Mouse (Mus musculus): Measurements from ENCODE around the gene Golga2. TPM values are rescaled to one million over a fixed set of nuclear protein-coding genes. Genes with fewer than 3 reads are reported as not detected.

The Golga2 gene
- polyA plus RNA-seq, 1 experiment from 2014 or later: 24.7 TPM

DNA sequence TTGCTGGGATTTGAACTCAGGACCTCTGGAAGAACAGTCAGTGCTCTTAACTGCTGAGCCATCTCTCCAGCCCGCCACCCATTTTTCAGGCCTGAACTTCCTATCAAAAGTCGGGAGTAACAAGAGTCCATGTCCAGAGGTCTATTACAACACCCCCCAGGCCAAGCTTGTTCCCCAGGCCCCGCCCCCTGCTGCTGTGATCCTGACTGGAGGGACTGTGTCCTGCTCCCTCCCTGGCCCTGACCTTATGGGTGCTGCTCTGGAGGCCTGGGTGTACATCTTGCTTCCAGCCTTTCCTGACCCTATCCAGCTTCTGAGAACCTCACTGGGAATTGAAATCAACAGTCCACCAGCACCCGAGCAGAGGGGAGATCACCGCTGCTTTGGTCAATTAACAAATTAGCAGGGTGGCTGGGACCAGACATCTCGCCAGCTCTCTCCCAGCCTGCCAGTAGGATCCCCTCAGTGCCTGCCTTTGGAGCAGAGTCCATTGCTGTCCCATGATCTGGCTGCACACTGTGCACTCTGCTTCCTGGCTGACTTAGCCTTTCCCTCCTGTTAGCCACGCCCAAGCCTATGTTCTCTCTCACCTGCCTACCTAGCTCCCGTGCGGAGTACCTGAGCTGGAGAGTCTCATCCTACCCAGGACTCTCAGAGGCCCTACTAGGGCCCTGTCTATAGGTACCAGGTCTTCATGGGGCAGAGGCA, 34.6 kb downstream of the Golga2 start:
- no peaks in the 10 kb centered on the region; the same call in 1 of the 2 replicates for H3K36me3 ChIP-seq
- H3K4me2 ChIP-seq (replicated peaks): no peak overlapping the region
- WGBS: 79% methylated on average over 9 of the region's 9 CpGs
- no peaks in the 10 kb centered on the region for H3K9me3 ChIP-seq
- H3K9ac ChIP-seq (replicated peaks): no peak overlapping the region
- H3K4me3 ChIP-seq: no peak overlapping the region
- H3K4me1 ChIP-seq: peaks cover 31% of the 10 kb centered on the region
- no peak for ATAC-seq (replicated peaks)
- H3K27ac ChIP-seq (replicated peaks): peak overlapping the region; percentile 86
- no peaks in the 10 kb centered on the region for H3K27me3 ChIP-seq

DNA sequence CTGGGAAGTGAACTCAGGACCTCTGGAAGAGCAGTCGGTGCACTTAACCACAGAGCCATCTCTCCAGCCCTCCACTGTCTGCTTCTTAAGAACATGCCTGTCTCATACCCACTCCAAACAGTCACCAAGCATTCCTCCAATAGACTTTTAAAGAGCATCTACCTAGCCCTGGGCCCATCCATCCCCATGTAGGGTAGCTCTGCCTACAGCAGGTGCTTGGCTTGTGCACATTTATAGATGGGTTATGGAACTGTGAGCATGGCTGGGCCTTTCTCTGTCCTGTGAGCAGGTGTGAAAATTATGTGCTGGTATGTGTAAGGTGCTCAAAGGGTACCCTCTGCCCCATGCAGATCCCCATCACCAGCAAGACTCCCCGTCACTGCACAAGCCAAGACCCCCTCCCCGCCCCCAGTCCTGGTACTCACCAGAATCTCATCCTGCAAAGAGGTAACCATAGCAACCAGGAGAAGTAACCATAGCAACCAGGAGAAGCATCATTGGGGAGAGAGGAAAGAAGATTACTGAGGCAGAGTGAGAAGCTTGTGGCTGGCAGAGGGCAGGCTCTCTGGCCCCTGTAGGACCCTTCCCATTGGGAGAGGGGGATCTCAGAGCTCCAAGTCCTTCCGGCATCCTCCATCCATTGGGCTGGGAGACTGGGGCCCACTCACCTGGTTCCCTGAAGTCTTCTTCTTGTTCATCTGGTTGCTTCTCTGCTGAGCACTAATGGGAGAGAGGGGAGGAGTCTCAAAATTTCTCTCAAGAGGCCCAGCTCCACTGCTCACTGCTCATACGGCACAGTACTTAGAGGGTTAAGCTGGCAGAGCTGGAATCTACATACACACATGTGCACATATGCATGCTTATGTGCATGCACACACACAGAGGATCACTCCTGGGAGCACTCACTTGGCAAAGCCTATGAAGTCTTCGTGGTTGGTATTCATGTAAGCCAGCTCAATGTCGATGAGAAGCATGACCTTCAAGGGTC, 35.9 kb downstream of the Golga2 start:
- 53% methylated on average over 7 of the region's 7 CpGs for WGBS
- H3K9ac ChIP-seq (replicated peaks): no peak overlapping the region
- H3K9me3 ChIP-seq: no peaks in the 10 kb centered on the region
- H3K27me3 ChIP-seq: no peaks in the 10 kb centered on the region
- H3K27ac ChIP-seq (replicated peaks): peak overlapping the region; percentile 86
- H3K4me3 ChIP-seq: no peak overlapping the region
- peaks cover 27% of the 10 kb centered on the region for H3K4me1 ChIP-seq
- no peaks in the 10 kb centered on the region; the same call in 1 of the 2 replicates for H3K36me3 ChIP-seq
- peak overlapping the region; percentile 23; the same call in 1 of the 2 replicates for H3K4me2 ChIP-seq (replicated peaks)
- peak; percentile 79 for ATAC-seq (replicated peaks)

DNA sequence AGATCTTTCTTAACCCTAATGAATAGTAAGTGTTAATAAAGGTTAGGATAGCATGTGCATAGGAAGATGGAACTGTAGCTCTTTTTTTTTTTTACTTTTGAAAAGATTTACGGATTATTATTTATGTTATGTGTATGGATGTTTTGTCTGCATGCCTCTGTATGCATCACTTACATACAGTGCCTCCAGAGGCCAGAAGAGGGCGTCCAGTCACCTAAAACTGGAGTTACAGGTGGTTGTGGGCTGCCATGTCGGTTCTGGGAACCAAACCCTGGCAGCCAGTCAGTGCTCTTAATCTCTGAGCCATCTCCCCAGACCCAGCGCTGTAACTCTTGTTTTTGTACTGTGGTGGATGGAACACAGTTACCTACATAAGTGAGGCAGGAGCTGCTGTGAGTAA, 37.1 kb downstream of the Golga2 start:
- Histone ChIP-seq H3K27ac (replicated peaks) (no peak overlapping the region), H3K9me3 (no peaks in the 10 kb centered on the region), H3K27me3 (no peaks in the 10 kb centered on the region), H3K4me2 (replicated peaks) (no peak overlapping the region), H3K4me3 (no peak overlapping the region), H3K36me3 (no peaks in the 10 kb centered on the region; the same call in 1 of the 2 replicates), H3K4me1 (peaks cover 19% of the 10 kb centered on the region), H3K9ac (replicated peaks) (no peak overlapping the region)
- 61% methylated on average over 4 of the region's 4 CpGs for WGBS
- ATAC-seq (replicated peaks): no peak

DNA sequence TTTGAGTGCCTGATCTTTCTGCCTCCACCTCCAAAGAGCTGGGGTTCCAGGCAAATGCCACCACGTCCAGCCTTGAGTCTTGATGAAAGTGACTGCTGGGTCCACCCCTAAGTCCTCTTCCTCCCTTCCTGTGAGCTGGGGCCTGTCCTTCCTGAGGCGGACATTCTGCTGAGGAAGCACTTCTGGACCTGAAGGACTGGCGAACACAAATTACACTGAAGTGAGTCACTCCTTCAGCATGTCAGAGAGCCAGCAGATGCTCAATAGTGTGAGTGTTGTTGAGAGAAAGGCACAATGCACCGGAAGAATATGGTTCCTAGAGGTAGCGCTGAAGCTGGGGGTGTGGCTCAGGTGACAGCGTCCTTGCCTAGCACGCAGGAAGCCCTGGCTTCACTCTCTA, 38.2 kb downstream of the Golga2 start:
- Histone ChIP-seq H3K9me3 (no peaks in the 10 kb centered on the region), H3K4me3 (no peak overlapping the region), H3K4me2 (replicated peaks) (no peak overlapping the region), H3K9ac (replicated peaks) (no peak overlapping the region), H3K4me1 (peaks cover 19% of the 10 kb centered on the region), H3K36me3 (no peaks in the 10 kb centered on the region; the same call in 1 of the 2 replicates), H3K27me3 (no peaks in the 10 kb centered on the region), H3K27ac (replicated peaks) (no peak overlapping the region)
- 77% methylated on average over 7 of the region's 7 CpGs for WGBS
- ATAC-seq (replicated peaks): no peak

DNA sequence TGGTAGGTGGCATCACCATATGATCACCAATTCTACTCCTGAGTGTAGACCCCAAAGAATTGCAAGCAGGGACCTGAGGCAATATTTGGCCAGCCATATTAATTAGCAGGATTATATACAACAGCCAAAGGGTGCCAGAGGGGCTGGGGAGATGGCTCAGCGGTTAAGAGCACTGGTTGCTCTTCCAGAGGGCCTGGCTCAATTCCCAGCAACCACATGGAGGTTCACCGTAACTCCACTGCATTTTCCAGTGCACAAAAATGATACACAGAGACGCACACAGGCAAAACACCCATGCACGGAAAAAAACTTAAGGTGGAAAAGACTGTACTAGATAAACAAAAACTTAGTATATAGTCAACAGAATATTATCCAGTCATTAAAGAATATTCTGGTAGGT, 40.0 kb downstream of the Golga2 start:
- Histone ChIP-seq H3K4me2 (replicated peaks) (no peak overlapping the region), H3K36me3 (no peaks in the 10 kb centered on the region; the same call in 1 of the 2 replicates), H3K27ac (replicated peaks) (no peak overlapping the region), H3K27me3 (no peaks in the 10 kb centered on the region), H3K9ac (replicated peaks) (no peak overlapping the region), H3K4me1 (peaks cover 12% of the 10 kb centered on the region), H3K9me3 (no peaks in the 10 kb centered on the region), H3K4me3 (no peak overlapping the region)
- 63% methylated on average over 4 of the region's 4 CpGs for WGBS
- ATAC-seq (replicated peaks): no peak

DNA sequence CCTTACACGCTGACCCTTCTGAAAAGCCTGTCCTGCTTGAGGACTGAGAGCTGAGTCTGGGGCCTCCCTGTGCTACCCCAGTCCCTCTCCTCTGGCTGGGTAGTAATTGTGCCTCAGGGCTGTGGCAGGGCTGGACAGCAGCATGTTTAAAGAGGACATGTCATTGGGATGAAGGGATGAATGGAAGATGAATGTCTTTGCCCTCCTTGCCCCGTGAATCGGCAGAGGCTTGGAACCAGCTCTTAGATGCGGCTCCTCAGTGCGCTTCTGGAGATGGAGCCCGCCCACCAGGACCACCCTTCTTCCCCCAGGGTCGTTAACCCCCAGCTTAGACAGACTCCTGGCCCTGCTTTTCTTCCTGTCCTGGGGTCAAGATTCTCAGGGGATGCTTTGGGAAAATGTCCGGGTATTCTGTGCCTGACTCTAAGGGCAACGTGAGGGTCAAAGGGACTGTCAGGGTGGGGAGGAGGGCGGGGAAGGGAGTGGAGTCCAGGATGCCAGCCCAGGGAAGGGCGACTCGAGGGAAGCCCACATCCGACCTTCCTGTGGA, 41.8 kb downstream of the Golga2 start:
- H3K9ac ChIP-seq (replicated peaks): no peak overlapping the region
- H3K36me3 ChIP-seq: no peaks in the 10 kb centered on the region; the same call in 1 of the 2 replicates
- H3K27ac ChIP-seq (replicated peaks): no peak overlapping the region
- H3K4me2 ChIP-seq (replicated peaks): no peak overlapping the region
- no peaks in the 10 kb centered on the region for H3K4me1 ChIP-seq
- ATAC-seq (replicated peaks): no peak
- WGBS: 40% methylated on average over 13 of the region's 13 CpGs
- H3K27me3 ChIP-seq: no peaks in the 10 kb centered on the region
- no peak overlapping the region for H3K4me3 ChIP-seq
- H3K9me3 ChIP-seq: no peaks in the 10 kb centered on the region

DNA sequence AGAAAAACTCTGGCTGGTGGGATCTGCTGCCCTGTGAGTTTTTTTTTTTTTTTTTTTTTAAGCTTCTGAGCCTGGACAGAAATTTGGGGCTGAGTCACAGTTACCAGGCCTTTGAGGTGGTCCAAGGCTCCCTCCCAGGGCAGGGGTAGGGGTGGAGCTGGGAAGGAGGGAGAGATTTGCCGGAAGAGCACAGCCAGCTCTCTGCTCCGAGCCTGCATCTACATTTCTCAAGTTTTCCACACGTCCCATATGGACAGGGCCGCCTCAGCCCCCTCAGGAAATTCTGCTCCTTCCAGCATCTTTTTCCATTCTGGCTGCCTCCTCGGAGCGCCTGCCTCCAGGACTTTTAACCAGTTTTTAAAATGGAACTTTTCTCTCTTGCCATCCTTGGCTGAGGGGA, 42.3 kb downstream of the Golga2 start:
- H3K9ac ChIP-seq (replicated peaks): no peak overlapping the region
- H3K27ac ChIP-seq (replicated peaks): no peak overlapping the region
- ATAC-seq (replicated peaks): no peak
- H3K27me3 ChIP-seq: no peaks in the 10 kb centered on the region
- H3K4me1 ChIP-seq: no peaks in the 10 kb centered on the region
- no peak overlapping the region for H3K4me3 ChIP-seq
- H3K4me2 ChIP-seq (replicated peaks): no peak overlapping the region
- no peaks in the 10 kb centered on the region; the same call in 1 of the 2 replicates for H3K36me3 ChIP-seq
- 54% methylated on average over 6 of the region's 6 CpGs for WGBS
- no peaks in the 10 kb centered on the region for H3K9me3 ChIP-seq

DNA sequence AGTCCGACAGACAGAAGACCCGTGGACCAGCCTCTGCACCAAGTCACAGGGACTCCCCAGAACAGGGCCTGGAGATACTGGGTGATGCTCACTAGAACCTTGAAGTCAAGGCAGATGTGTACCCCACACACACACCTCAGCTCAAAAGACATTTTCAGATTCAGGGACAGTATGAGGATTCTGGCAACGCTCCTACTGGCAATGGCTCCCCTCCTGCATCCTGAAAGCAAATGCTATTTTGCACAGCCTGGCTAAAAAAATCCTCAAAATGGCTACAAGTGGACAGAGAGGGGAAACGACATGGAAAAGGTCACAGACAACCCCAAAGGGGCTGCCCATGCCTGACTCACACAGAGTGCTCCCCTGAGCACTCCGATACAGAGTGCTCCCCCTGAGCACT, 45.0 kb downstream of the Golga2 start:
- no peak overlapping the region for H3K9ac ChIP-seq (replicated peaks)
- H3K4me3 ChIP-seq: no peak overlapping the region
- H3K4me2 ChIP-seq (replicated peaks): no peak overlapping the region
- no peak overlapping the region for H3K27ac ChIP-seq (replicated peaks)
- no peak for ATAC-seq (replicated peaks)
- H3K9me3 ChIP-seq: no peaks in the 10 kb centered on the region
- no peaks in the 10 kb centered on the region; the same call in 1 of the 2 replicates for H3K36me3 ChIP-seq
- WGBS: 86% methylated on average over 5 of the region's 5 CpGs
- no peaks in the 10 kb centered on the region for H3K4me1 ChIP-seq
- no peaks in the 10 kb centered on the region for H3K27me3 ChIP-seq

DNA sequence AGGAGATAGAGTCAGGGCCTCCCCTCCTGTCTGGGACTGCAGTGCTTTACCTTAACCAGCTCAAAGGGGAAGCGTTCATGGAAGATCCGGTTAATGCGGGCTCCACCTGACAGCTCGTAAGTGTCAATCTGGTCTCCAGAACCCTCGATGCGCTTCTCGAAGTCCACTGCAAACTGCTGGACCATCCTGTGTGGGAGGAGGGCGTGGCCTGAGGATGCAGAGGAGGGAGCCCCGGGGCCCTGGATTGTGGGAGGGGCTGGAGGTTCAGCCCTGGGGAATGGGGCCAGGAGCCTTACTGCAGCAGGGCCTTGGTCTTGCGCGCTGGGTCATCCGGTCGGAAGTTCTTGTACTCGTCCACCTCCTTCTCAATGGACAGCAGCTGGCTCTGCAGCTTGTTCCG, 48.7 kb downstream of the Golga2 start:
- no peaks in the 10 kb centered on the region for H3K27me3 ChIP-seq
- 58% methylated on average over 15 of the region's 15 CpGs for WGBS
- no peak overlapping the region for H3K9ac ChIP-seq (replicated peaks)
- no peaks in the 10 kb centered on the region for H3K9me3 ChIP-seq
- H3K4me1 ChIP-seq: no peaks in the 10 kb centered on the region
- no peak overlapping the region for H3K4me2 ChIP-seq (replicated peaks)
- H3K4me3 ChIP-seq: no peak overlapping the region
- H3K36me3 ChIP-seq: no peaks in the 10 kb centered on the region; the same call in 1 of the 2 replicates
- no peak for ATAC-seq (replicated peaks)
- no peak overlapping the region for H3K27ac ChIP-seq (replicated peaks)

DNA sequence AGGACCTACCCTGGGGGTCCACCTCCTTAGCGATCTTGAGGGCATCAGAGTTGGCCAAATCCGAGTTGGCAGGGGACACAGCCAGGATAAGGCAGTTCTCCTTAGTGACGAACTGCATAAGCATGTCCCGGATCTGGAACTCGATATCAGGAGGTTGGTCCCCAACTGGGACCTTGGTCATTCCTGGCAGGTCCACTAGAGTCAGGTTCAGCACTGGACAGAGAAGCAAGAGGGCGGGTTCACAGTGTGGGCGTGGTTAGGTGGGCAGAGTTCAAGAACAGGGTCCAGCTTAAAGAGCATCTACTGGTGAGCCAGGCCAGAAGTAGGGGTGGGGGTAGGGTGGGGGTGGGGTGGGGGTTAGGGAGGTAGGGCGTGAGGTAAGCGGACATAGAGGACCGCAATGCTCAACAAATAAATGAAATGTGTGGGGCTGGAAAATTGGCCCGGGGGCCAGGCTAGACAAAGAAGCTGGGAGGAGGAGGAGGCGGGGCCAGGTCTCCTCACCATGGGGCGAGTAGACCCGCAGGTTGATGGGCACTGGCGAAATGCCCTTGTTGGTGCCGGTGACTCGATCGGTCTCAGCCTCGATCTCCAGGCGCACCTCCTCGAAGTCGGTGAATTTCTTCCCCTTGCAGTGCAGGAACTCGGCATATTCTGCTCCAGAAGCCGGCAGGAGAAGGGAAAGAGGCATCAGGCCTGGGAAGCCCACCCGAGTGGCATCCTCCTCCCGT, 52.9 kb downstream of the Golga2 start:
- 36% methylated on average over 26 of the region's 26 CpGs for WGBS
- H3K4me1 ChIP-seq: peaks cover 16% of the 10 kb centered on the region
- no peak overlapping the region for H3K9ac ChIP-seq (replicated peaks)
- H3K36me3 ChIP-seq: no peaks in the 10 kb centered on the region; the same call in 1 of the 2 replicates
- no peak overlapping the region for H3K27ac ChIP-seq (replicated peaks)
- ATAC-seq (replicated peaks): no peak
- H3K4me2 ChIP-seq (replicated peaks): no peak overlapping the region
- H3K27me3 ChIP-seq: no peaks in the 10 kb centered on the region
- no peak overlapping the region for H3K4me3 ChIP-seq
- no peaks in the 10 kb centered on the region for H3K9me3 ChIP-seq

DNA sequence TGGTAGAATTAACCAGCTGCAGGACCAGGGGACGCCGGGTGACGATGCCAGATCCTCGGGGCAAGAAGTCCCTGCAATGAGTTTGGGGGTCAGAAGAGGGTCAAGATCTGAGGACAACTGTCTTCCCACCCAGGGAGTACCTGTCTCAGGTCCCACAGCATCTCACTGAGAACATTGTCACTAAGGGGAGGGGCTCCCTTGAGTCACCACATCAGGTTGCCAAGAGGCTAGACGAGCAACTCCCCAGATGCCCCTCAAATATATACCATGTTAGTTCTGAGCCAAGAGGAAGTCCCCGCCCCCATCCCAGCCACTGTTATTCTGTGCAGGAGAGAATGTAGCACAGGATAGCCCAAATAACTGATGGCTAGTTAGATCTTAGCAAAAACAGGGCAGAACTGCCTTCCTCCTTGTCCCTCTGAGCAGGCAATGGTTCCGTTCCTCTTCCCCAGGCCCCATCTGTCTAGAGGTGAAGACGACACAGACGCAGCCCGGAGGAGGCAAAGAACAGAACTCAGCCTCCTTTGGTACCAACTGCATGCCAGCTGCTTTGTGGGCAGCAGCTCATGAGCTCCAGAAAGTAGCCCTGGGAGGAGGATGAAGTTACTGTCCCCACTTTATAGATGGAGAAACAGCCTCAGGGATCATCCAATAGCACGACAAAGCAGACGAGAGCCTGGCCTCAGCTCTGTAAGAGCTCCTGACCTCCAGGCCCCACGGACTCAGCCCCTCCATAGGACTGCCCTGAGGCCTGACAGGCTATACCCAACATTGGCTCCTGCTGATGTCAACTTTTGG, 53.9 kb downstream of the Golga2 start:
- Histone ChIP-seq H3K9ac (replicated peaks) (no peak overlapping the region), H3K27me3 (no peaks in the 10 kb centered on the region), H3K9me3 (no peaks in the 10 kb centered on the region), H3K4me3 (no peak overlapping the region), H3K4me2 (replicated peaks) (no peak overlapping the region), H3K27ac (replicated peaks) (no peak overlapping the region), H3K4me1 (peaks cover 16% of the 10 kb centered on the region), H3K36me3 (no peaks in the 10 kb centered on the region; the same call in 1 of the 2 replicates)
- WGBS: 83% methylated on average over 13 of the region's 13 CpGs
- no peak for ATAC-seq (replicated peaks)

Measured in forebrain, embryonic 15.5 days (tissue).